Mouse (Mus musculus): ENCODE measurements around the gene Lrrfip1. TPM values are rescaled to one million over a fixed set of nuclear protein-coding genes. Genes with fewer than 3 reads are reported as not detected.

Gene Lrrfip1
- total RNA-seq, 1 experiment: 31.5 TPM

DNA sequence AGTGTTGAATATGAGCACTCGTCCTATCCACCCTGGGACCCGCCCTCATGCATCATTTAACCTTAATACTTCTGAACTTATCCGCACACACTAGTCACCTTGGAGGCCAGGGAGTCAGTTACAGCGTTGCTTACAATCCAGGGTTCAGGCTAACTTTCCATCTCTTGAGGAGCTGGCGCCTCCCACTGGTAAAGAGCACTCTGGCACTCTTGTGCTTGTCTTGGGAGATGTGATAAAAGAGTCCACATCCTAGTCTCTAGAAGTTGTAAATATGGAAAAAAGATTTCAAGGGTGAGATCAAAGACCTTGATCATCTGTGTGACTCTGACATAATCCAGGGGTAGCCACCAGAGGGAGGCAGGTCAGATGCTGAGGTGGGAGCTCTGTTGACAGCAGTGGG is 109.0 kb downstream of the Lrrfip1 start:
- TF ChIP-seq HCFC1 (IDR thresholded peaks at IDR 0.05; ENCODE audit: borderline replicate concordance, insufficient read depth, low read length) (no peak), MAFK (IDR thresholded peaks at IDR 0.05; ENCODE audit: insufficient read depth, low read depth, low read length) (no peak), ZC3H11A (IDR thresholded peaks at IDR 0.05; ENCODE audit: borderline replicate concordance, low read depth, low read length) (no peak), ZNF384 (IDR thresholded peaks at IDR 0.05; ENCODE audit: low read depth, low read length) (no peak), CHD2 (IDR thresholded peaks at IDR 0.05; ENCODE audit: low read depth, low read length) (no peak)
- no peak overlapping the region for H3K27ac ChIP-seq (ENCODE audit: insufficient read depth, low read depth, low read length, poor library complexity, severe bottlenecking)
- no peak overlapping the region for H3K9ac ChIP-seq (ENCODE audit: insufficient read depth, low read depth, low read length, poor library complexity, severe bottlenecking)
- peaks cover 12% of the 10 kb centered on the region for H3K36me3 ChIP-seq (ENCODE audit: control insufficient read depth, insufficient read depth, low read length, poor library complexity, severe bottlenecking)
- in situ Hi-C loops (cut with MboI; ENCODE audit: low sequenced_read_pairs in 2 of 2, unreplicated experiment in 2 of 2): loop anchor here in 1 of 2 experiments (10.0 kb wide), 1 partner anchor 133 kb away; no protein-coding TSS in a partner anchor
- H3K9me3 ChIP-seq (ENCODE audit: control insufficient read depth, insufficient read depth, low read depth, low read length): no peaks in the 10 kb centered on the region
- H3K4me3 ChIP-seq (ENCODE audit: insufficient read depth in 1 of 2, low read depth in 1 of 2, low read length in 2 of 2, poor library complexity in 1 of 2, severe bottlenecking in 1 of 2): no peak overlapping the region
- DNase-seq (ENCODE audit: low read depth, low spot score): no peak
- no peaks in the 10 kb centered on the region for H3K4me1 ChIP-seq (ENCODE audit: control insufficient read depth in 2 of 2, insufficient read depth in 2 of 2, low read length in 2 of 2, poor library complexity in 1 of 2)

DNA sequence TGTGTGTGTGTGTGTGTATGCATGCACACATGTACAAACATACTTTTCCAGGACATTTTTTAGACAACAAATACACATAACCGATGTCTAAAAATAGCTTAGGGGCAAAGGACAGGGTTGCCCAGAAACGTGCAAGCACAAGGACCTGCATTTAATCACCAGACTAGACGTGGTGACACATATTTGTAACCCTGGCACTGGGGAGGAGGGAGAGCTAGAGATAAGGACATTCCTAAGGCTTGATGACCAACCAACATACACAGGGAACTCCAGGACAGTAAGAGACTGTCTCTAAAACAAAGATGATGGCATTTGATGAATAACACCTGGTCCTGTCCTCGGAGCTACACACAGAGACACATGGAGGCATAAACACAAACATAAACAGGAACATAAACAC is 110.8 kb downstream of the Lrrfip1 start:
- Histone ChIP-seq H3K36me3 (ENCODE audit: control insufficient read depth, insufficient read depth, low read length, poor library complexity, severe bottlenecking) (peaks cover 10% of the 10 kb centered on the region), H3K27ac (ENCODE audit: insufficient read depth, low read depth, low read length, poor library complexity, severe bottlenecking) (no peak overlapping the region), H3K4me1 (ENCODE audit: control insufficient read depth in 2 of 2, insufficient read depth in 2 of 2, low read length in 2 of 2, poor library complexity in 1 of 2) (no peaks in the 10 kb centered on the region), H3K9ac (ENCODE audit: insufficient read depth, low read depth, low read length, poor library complexity, severe bottlenecking) (no peak overlapping the region), H3K9me3 (ENCODE audit: control insufficient read depth, insufficient read depth, low read depth, low read length) (no peaks in the 10 kb centered on the region), H3K4me3 (ENCODE audit: insufficient read depth in 1 of 2, low read depth in 1 of 2, low read length in 2 of 2, poor library complexity in 1 of 2, severe bottlenecking in 1 of 2) (no peak overlapping the region)
- in situ Hi-C loops (cut with MboI; ENCODE audit: low sequenced_read_pairs in 2 of 2, unreplicated experiment in 2 of 2): loop anchor here in 1 of 2 experiments (10.0 kb wide), 1 partner anchor 135 kb away; no protein-coding TSS in a partner anchor
- no peak for DNase-seq (ENCODE audit: low read depth, low spot score)
- no peak for TF ChIP-seq ZNF384 (IDR thresholded peaks at IDR 0.05; ENCODE audit: low read depth, low read length)

DNA sequence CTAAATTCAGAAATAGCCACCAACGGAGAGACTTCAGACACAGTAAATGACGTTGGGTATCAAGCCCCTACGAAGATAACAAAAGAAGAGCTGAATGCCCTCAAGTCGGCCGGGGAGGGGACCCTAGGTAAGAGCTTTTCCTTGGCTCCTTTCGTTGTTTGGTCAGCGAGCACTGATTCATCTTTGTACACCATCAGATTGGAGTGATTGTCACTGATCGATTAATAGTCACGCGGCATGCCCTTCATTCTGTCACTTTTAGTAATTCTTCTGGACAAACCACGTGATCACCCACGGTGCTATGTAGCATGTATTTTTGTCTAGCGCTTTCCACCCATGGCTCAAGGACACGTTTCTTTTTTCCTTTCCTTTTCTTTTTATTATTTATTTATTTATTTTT is 113.6 kb downstream of the Lrrfip1 start:
- no peak overlapping the region for H3K9ac ChIP-seq (ENCODE audit: insufficient read depth, low read depth, low read length, poor library complexity, severe bottlenecking)
- no peak for TF ChIP-seq CHD2 (IDR thresholded peaks at IDR 0.05; ENCODE audit: low read depth, low read length)
- TF ChIP-seq ZC3H11A (IDR thresholded peaks at IDR 0.05; ENCODE audit: borderline replicate concordance, low read depth, low read length): no peak
- TF ChIP-seq ZNF384 (IDR thresholded peaks at IDR 0.05; ENCODE audit: low read depth, low read length): no peak
- TF ChIP-seq HCFC1 (IDR thresholded peaks at IDR 0.05; ENCODE audit: borderline replicate concordance, insufficient read depth, low read length): no peak
- peaks cover 16% of the 10 kb centered on the region for H3K36me3 ChIP-seq (ENCODE audit: control insufficient read depth, insufficient read depth, low read length, poor library complexity, severe bottlenecking)
- no peaks in the 10 kb centered on the region for H3K4me1 ChIP-seq (ENCODE audit: control insufficient read depth in 2 of 2, insufficient read depth in 2 of 2, low read length in 2 of 2, poor library complexity in 1 of 2)
- H3K27ac ChIP-seq (ENCODE audit: insufficient read depth, low read depth, low read length, poor library complexity, severe bottlenecking): no peak overlapping the region
- DNase-seq (ENCODE audit: low read depth, low spot score): no peak
- no peaks in the 10 kb centered on the region for H3K9me3 ChIP-seq (ENCODE audit: control insufficient read depth, insufficient read depth, low read depth, low read length)
- in situ Hi-C loops (cut with MboI; ENCODE audit: low sequenced_read_pairs in 2 of 2, unreplicated experiment in 2 of 2): no loop called here
- H3K4me3 ChIP-seq (ENCODE audit: insufficient read depth in 1 of 2, low read depth in 1 of 2, low read length in 2 of 2, poor library complexity in 1 of 2, severe bottlenecking in 1 of 2): no peak overlapping the region

DNA sequence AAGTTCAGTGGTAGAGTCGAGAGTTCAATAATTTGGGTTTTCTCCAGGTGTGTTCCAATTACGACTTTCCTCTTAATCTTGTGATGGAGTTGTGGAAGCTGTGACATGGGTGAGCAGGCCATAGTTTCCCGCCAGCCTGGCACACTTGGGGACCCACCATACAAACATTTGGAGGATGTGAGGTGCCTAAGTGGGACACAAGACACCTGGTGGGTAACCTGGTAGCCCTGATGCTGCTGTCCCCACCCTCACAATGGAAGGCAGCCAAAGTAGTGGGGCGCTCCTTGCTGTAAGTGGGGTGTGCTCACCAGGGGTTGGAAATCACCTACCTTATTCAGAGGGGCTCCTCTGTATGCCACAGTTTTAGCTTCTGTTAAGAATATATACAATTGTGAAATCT is 114.1 kb downstream of the Lrrfip1 start:
- H3K9ac ChIP-seq (ENCODE audit: insufficient read depth, low read depth, low read length, poor library complexity, severe bottlenecking): no peak overlapping the region
- peaks cover 14% of the 10 kb centered on the region for H3K36me3 ChIP-seq (ENCODE audit: control insufficient read depth, insufficient read depth, low read length, poor library complexity, severe bottlenecking)
- H3K9me3 ChIP-seq (ENCODE audit: control insufficient read depth, insufficient read depth, low read depth, low read length): no peaks in the 10 kb centered on the region
- no peaks in the 10 kb centered on the region for H3K4me1 ChIP-seq (ENCODE audit: control insufficient read depth in 2 of 2, insufficient read depth in 2 of 2, low read length in 2 of 2, poor library complexity in 1 of 2)
- no peak overlapping the region for H3K4me3 ChIP-seq (ENCODE audit: insufficient read depth in 1 of 2, low read depth in 1 of 2, low read length in 2 of 2, poor library complexity in 1 of 2, severe bottlenecking in 1 of 2)
- no peak overlapping the region for H3K27ac ChIP-seq (ENCODE audit: insufficient read depth, low read depth, low read length, poor library complexity, severe bottlenecking)
- DNase-seq (ENCODE audit: low read depth, low spot score): no peak
- in situ Hi-C loops (cut with MboI; ENCODE audit: low sequenced_read_pairs in 2 of 2, unreplicated experiment in 2 of 2): no loop called here
- no peak for TF ChIP-seq MAFK (IDR thresholded peaks at IDR 0.05; ENCODE audit: insufficient read depth, low read depth, low read length)
- TF ChIP-seq HCFC1 (IDR thresholded peaks at IDR 0.05; ENCODE audit: borderline replicate concordance, insufficient read depth, low read length): no peak
- no peak for TF ChIP-seq CHD2 (IDR thresholded peaks at IDR 0.05; ENCODE audit: low read depth, low read length)
- no peak for TF ChIP-seq ZNF384 (IDR thresholded peaks at IDR 0.05; ENCODE audit: low read depth, low read length)
- TF ChIP-seq ZC3H11A (IDR thresholded peaks at IDR 0.05; ENCODE audit: borderline replicate concordance, low read depth, low read length): no peak

DNA sequence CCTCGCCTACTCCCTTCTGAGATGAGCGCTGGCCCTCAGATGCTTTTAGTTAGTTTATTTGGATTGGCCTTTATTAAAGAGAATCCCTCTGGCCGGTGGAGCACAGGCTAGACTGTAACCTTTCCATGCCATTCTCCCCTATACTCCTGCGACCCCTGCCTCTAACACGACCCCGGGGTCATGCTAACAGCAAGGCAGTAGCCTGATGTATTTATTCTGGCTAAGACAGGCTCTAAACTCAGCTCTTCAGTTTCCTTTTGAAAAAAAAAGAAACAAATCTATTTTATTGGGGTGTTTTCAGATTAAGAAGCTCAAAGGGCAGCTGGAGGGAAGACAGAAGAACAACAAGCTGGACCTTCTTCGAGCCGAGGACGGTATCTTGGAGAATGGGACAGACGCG is 123.6 kb downstream of the Lrrfip1 start:
- Histone ChIP-seq H3K4me3 (ENCODE audit: insufficient read depth in 1 of 2, low read depth in 1 of 2, low read length in 2 of 2, poor library complexity in 1 of 2, severe bottlenecking in 1 of 2) (no peak overlapping the region), H3K36me3 (ENCODE audit: control insufficient read depth, insufficient read depth, low read length, poor library complexity, severe bottlenecking) (peaks cover 2% of the 10 kb centered on the region; the same call in 1 of the 2 replicates), H3K27ac (ENCODE audit: insufficient read depth, low read depth, low read length, poor library complexity, severe bottlenecking) (no peak overlapping the region), H3K4me1 (ENCODE audit: control insufficient read depth in 2 of 2, insufficient read depth in 2 of 2, low read length in 2 of 2, poor library complexity in 1 of 2) (no peaks in the 10 kb centered on the region), H3K9ac (ENCODE audit: insufficient read depth, low read depth, low read length, poor library complexity, severe bottlenecking) (no peak overlapping the region), H3K9me3 (ENCODE audit: control insufficient read depth, insufficient read depth, low read depth, low read length) (no peaks in the 10 kb centered on the region)
- TF ChIP-seq ZC3H11A (IDR thresholded peaks at IDR 0.05; ENCODE audit: borderline replicate concordance, low read depth, low read length) (no peak), MAFK (IDR thresholded peaks at IDR 0.05; ENCODE audit: insufficient read depth, low read depth, low read length) (no peak), ZNF384 (IDR thresholded peaks at IDR 0.05; ENCODE audit: low read depth, low read length) (no peak), CHD2 (IDR thresholded peaks at IDR 0.05; ENCODE audit: low read depth, low read length) (no peak), HCFC1 (IDR thresholded peaks at IDR 0.05; ENCODE audit: borderline replicate concordance, insufficient read depth, low read length) (no peak)
- in situ Hi-C loops (cut with MboI; ENCODE audit: low sequenced_read_pairs in 2 of 2, unreplicated experiment in 2 of 2): no loop called here
- DNase-seq (ENCODE audit: low read depth, low spot score): no peak

Measured in ES-E14 (cell line).